Mouse (Mus musculus) olfactory bulb, adult 2 months (tissue): Measurements from ENCODE around the gene Slc17a7.

Experiments
- CTCF ChIP-seq: fragments of 200-500 bp; IDR thresholded peaks from 2 replicates; pipeline ENCODE4 v1.5.1; 2012; ENCODE audit warnings: low read depth, mild to moderate bottlenecking, low read length, moderate library complexity; ENCODE audit not compliant: insufficient read depth
- POLR2A ChIP-seq: fragments of 200-500 bp; IDR thresholded peaks from 2 replicates; pipeline ENCODE4 v1.6.1; 2012; ENCODE audit warnings: mild to moderate bottlenecking, low read depth, low read length, moderate library complexity; ENCODE audit not compliant: insufficient read depth

DNA sequence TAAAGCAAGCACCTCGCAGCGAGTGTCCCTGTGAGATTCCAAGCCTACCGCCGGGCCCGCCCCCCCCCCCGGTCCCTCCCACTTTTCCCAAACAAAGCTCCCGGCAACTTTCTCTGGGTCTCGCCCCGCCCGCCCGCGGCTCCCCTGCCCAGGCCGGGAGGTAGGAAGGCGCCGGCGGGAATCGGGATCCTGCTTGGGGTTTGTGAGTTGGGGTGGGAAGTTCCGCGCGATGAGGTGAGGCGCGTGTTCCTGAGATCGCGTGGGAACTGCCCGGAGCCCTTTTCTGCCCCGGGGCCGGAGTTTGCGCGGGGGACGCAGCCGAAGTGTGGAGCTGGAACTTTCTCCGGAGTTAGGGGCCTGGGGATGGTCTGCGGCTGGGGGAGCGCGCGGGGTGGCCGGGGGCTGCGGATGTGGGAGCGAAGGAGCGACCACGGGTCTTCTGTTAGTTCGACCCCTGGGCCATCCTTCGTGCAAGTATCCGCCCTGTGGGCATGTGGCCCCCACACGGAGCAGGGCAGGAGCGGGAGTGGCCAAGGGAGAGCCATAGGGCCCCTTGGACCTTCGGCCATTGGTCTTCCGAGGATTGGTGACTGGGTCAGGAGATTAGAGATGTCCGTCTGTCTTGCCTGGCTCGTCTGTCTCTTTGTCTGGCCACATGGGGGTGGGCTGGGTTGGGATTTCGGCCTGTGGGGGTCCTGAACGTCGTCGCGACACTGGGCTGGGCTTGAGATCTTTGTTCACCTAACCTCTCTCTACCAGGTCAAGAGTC lies 52.1 kb downstream of the Slc17a7 start, which contains the start of gene Tead2:
- TF ChIP-seq POLR2A (no peak), CTCF (no peak)
